Mouse (Mus musculus) naive thymus-derived CD4-positive, alpha-beta T cell, adult 5 months (primary cell): ENCODE measurements around the gene Zdhhc13. TPM values are rescaled to one million over a fixed set of nuclear protein-coding genes. Genes with fewer than 3 reads are reported as not detected.

Source experiments
- polyA plus RNA-seq: library from polyadenylated mRNA; unstranded; fragments of 100-300 nt; shearing (Covaris generic); gene quantifications from one replicate; pipeline ENCODE4 v1.2.1, GENCODE M21; 2017

The Zdhhc13 gene
- 35.9 TPM for polyA plus RNA-seq

GRCm38 (mm10) chr7:48788851-48789572 is at the start of gene Zdhhc13:
Gene Zdhhc13 (plus strand): TSS chr7:48789003.

GRCm38 (mm10) chr7:48847820-48848650 is 59.2 kb downstream of the Zdhhc13 start, which contains the start of gene Csrp3:
Gene Csrp3 (minus strand): TSS chr7:48848033.

Other genes starting within 250 kb of the Zdhhc13 start
- not detected for gene Mrgprb2, start 230.9 kb upstream of the Zdhhc13 start, polyA plus RNA-seq
- not detected for gene Mrgprb3, start 145.2 kb upstream of the Zdhhc13 start, polyA plus RNA-seq
- gene Csrp3, start 59.0 kb downstream of the Zdhhc13 start, polyA plus RNA-seq, result not detected
- 0.09 TPM for gene E2f8, start 92.6 kb downstream of the Zdhhc13 start, polyA plus RNA-seq
- gene Nav2, start 119.7 kb downstream of the Zdhhc13 start, polyA plus RNA-seq, result 5.6 TPM